Mouse (Mus musculus): ENCODE measurements around the gene Snrnp200. TPM values are rescaled to one million over a fixed set of nuclear protein-coding genes. Genes with fewer than 3 reads are reported as not detected.
A peak's percentile ranks its signal among the peaks of the same experiment; 100 is the strongest.
"Not testable (repeated sequence)": the region's sequence is repeated elsewhere in the genome, so short reads cannot be mapped to it uniquely, and the experiment has no call there.

The Snrnp200 gene
- polyA plus RNA-seq (2015; fragmentation: Nextera tagmentation; extraction: Ambion mirVana), result 23.3 and 28.2 TPM in 2 replicates

- peak; percentile 98 for ATAC-seq (ENCODE audit: low read depth)
- peak within 1 kb of the TSS; percentile 84 for H3K27ac ChIP-seq (ENCODE audit: low read length)
- WGBS (ENCODE audit: insufficient replicate concordance), result 8% methylated on average over 36 of the region's 36 CpGs
- peaks cover 18% of the 10 kb centered on the region for H3K36me3 ChIP-seq (ENCODE audit: control insufficient read depth, insufficient read depth)
- peak within 1 kb of the TSS; percentile 90 for H3K4me3 ChIP-seq (ENCODE audit: low read depth, low read length)
- H3K4me2 ChIP-seq (ENCODE audit: low read depth, low read length), result peak within 1 kb of the TSS; percentile 85
- H3K4me1 ChIP-seq (ENCODE audit: control insufficient read depth, low read depth, low read length), result peaks cover 14% of the 10 kb centered on the region
- peak within 1 kb of the TSS; percentile 90 for H3K9ac ChIP-seq (ENCODE audit: low read depth, low read length)
- H3K9me3 ChIP-seq (replicated peaks; ENCODE audit: control insufficient read depth, low read length), result no peaks in the 10 kb centered on the region
- no peaks in the 10 kb centered on the region for H3K27me3 ChIP-seq (ENCODE audit: control insufficient read depth, insufficient read depth, low read depth, low read length)
Observed at GRCm38 (mm10) chr2:127207547-127208451, at the start of gene Snrnp200, which contains the start of gene 1810024B03Rik. Gene Snrnp200, plus strand, starts transcription at chr2:127208386. Gene 1810024B03Rik, minus strand, starts transcription at chr2:127208280.

- Histone ChIP-seq H3K36me3 (ENCODE audit: control insufficient read depth, insufficient read depth) (no peaks in the 10 kb centered on the region), H3K27ac (ENCODE audit: low read length) (no peak overlapping the region), H3K4me3 (ENCODE audit: low read depth, low read length) (no peak overlapping the region), H3K4me1 (ENCODE audit: control insufficient read depth, low read depth, low read length) (no peaks in the 10 kb centered on the region), H3K9me3 (replicated peaks; ENCODE audit: control insufficient read depth, low read length) (no peaks in the 10 kb centered on the region), H3K27me3 (ENCODE audit: control insufficient read depth, insufficient read depth, low read depth, low read length) (no peaks in the 10 kb centered on the region), H3K4me2 (ENCODE audit: low read depth, low read length) (no peak overlapping the region), H3K9ac (ENCODE audit: low read depth, low read length) (no peak overlapping the region)
- WGBS (ENCODE audit: insufficient replicate concordance), result 39% methylated on average over 4 of the region's 4 CpGs
- no peak for ATAC-seq (ENCODE audit: low read depth)
Observed at GRCm38 (mm10) chr2:127165675-127166074, 42.5 kb upstream of the Snrnp200 start.

GRCm38 (mm10) chr2:127166261-127166660, 41.9 kb upstream of the Snrnp200 start:
- not testable (repeated sequence) for H3K27me3 ChIP-seq (ENCODE audit: control insufficient read depth, insufficient read depth, low read depth, low read length)

GRCm38 (mm10) chr2:127182598-127183381, 25.4 kb upstream of the Snrnp200 start:
- H3K4me2 ChIP-seq (ENCODE audit: low read depth, low read length), result peak overlapping the region; percentile 77
- WGBS (ENCODE audit: insufficient replicate concordance), result 4% methylated on average over 17 of the region's 17 CpGs
- peak overlapping the region; percentile 72 for H3K9ac ChIP-seq (ENCODE audit: low read depth, low read length)
- H3K4me3 ChIP-seq (ENCODE audit: low read depth, low read length), result peak overlapping the region; percentile 66
- no peaks in the 10 kb centered on the region for H3K9me3 ChIP-seq (replicated peaks; ENCODE audit: control insufficient read depth, low read length)
- H3K4me1 ChIP-seq (ENCODE audit: control insufficient read depth, low read depth, low read length), result no peaks in the 10 kb centered on the region
- H3K27ac ChIP-seq (ENCODE audit: low read length), result peak overlapping the region; percentile 63; the same call in 1 of the 2 replicates
- no peaks in the 10 kb centered on the region for H3K36me3 ChIP-seq (ENCODE audit: control insufficient read depth, insufficient read depth)
- ATAC-seq (ENCODE audit: low read depth), result peak; percentile 100
- peaks cover 1% of the 10 kb centered on the region for H3K27me3 ChIP-seq (ENCODE audit: control insufficient read depth, insufficient read depth, low read depth, low read length)

More at GRCm38 (mm10) chr2:127166261-127166660, 41.9 kb upstream of the Snrnp200 start:
- not testable (repeated sequence) for H3K36me3 ChIP-seq (ENCODE audit: control insufficient read depth, insufficient read depth); ATAC-seq (ENCODE audit: low read depth); H3K4me3 ChIP-seq (ENCODE audit: low read depth, low read length); H3K4me1 ChIP-seq (ENCODE audit: control insufficient read depth, low read depth, low read length); H3K4me2 ChIP-seq (ENCODE audit: low read depth, low read length); H3K9me3 ChIP-seq (replicated peaks; ENCODE audit: control insufficient read depth, low read length); H3K27ac ChIP-seq (ENCODE audit: low read length); H3K9ac ChIP-seq (ENCODE audit: low read depth, low read length)
- WGBS (ENCODE audit: insufficient replicate concordance), result 0% methylated on average over 1 of the region's 1 CpGs

- Histone ChIP-seq H3K9me3 (replicated peaks; ENCODE audit: control insufficient read depth, low read length) (no peaks in the 10 kb centered on the region), H3K4me3 (ENCODE audit: low read depth, low read length) (no peak overlapping the region), H3K27me3 (ENCODE audit: control insufficient read depth, insufficient read depth, low read depth, low read length) (peaks cover 3% of the 10 kb centered on the region), H3K4me2 (ENCODE audit: low read depth, low read length) (no peak overlapping the region), H3K4me1 (ENCODE audit: control insufficient read depth, low read depth, low read length) (no peaks in the 10 kb centered on the region), H3K36me3 (ENCODE audit: control insufficient read depth, insufficient read depth) (no peaks in the 10 kb centered on the region), H3K9ac (ENCODE audit: low read depth, low read length) (no peak overlapping the region), H3K27ac (ENCODE audit: low read length) (no peak overlapping the region)
- ATAC-seq (ENCODE audit: low read depth), result no peak
Observed at GRCm38 (mm10) chr2:127189574-127189973, 18.6 kb upstream of the Snrnp200 start.

- Histone ChIP-seq H3K36me3 (ENCODE audit: control insufficient read depth, insufficient read depth) (no peaks in the 10 kb centered on the region; the same call in 1 of the 2 replicates), H3K4me3 (ENCODE audit: low read depth, low read length) (no peak overlapping the region), H3K9me3 (replicated peaks; ENCODE audit: control insufficient read depth, low read length) (no peaks in the 10 kb centered on the region), H3K27me3 (ENCODE audit: control insufficient read depth, insufficient read depth, low read depth, low read length) (no peaks in the 10 kb centered on the region), H3K4me1 (ENCODE audit: control insufficient read depth, low read depth, low read length) (peaks cover 14% of the 10 kb centered on the region), H3K27ac (ENCODE audit: low read length) (no peak overlapping the region), H3K4me2 (ENCODE audit: low read depth, low read length) (no peak overlapping the region), H3K9ac (ENCODE audit: low read depth, low read length) (no peak overlapping the region)
- ATAC-seq (ENCODE audit: low read depth), result no peak
- WGBS (ENCODE audit: insufficient replicate concordance), result 20% methylated on average over 3 of the region's 3 CpGs
Observed at GRCm38 (mm10) chr2:127204932-127205331, 3.3 kb upstream of the Snrnp200 start.

- not testable (repeated sequence) for H3K4me2 ChIP-seq (ENCODE audit: low read depth, low read length); H3K9me3 ChIP-seq (replicated peaks; ENCODE audit: control insufficient read depth, low read length); H3K4me3 ChIP-seq (ENCODE audit: low read depth, low read length); H3K36me3 ChIP-seq (ENCODE audit: control insufficient read depth, insufficient read depth); H3K9ac ChIP-seq (ENCODE audit: low read depth, low read length); H3K27me3 ChIP-seq (ENCODE audit: control insufficient read depth, insufficient read depth, low read depth, low read length); ATAC-seq (ENCODE audit: low read depth); H3K27ac ChIP-seq (ENCODE audit: low read length)
- 82% methylated on average over 4 of the region's 4 CpGs for WGBS (ENCODE audit: insufficient replicate concordance)
- peaks cover 14% of the 10 kb centered on the region for H3K4me1 ChIP-seq (ENCODE audit: control insufficient read depth, low read depth, low read length)
Observed at GRCm38 (mm10) chr2:127205936-127206335, 2.2 kb upstream of the Snrnp200 start.

GRCm38 (mm10) chr2:127206916-127207315, 1.3 kb upstream of the Snrnp200 start:
- no peak overlapping the region for H3K27ac ChIP-seq (ENCODE audit: low read length)
- no peaks in the 10 kb centered on the region for H3K27me3 ChIP-seq (ENCODE audit: control insufficient read depth, insufficient read depth, low read depth, low read length)
- H3K4me1 ChIP-seq (ENCODE audit: control insufficient read depth, low read depth, low read length), result peaks cover 14% of the 10 kb centered on the region
- peaks cover 15% of the 10 kb centered on the region for H3K36me3 ChIP-seq (ENCODE audit: control insufficient read depth, insufficient read depth)
- H3K4me2 ChIP-seq (ENCODE audit: low read depth, low read length), result peak overlapping the region; percentile 85
- 77% methylated on average over 2 of the region's 2 CpGs for WGBS (ENCODE audit: insufficient replicate concordance)
- H3K9ac ChIP-seq (ENCODE audit: low read depth, low read length), result no peak overlapping the region
- H3K9me3 ChIP-seq (replicated peaks; ENCODE audit: control insufficient read depth, low read length), result no peaks in the 10 kb centered on the region
- H3K4me3 ChIP-seq (ENCODE audit: low read depth, low read length), result no peak overlapping the region
- no peak for ATAC-seq (ENCODE audit: low read depth)

Measured in liver, embryonic 16.5 days (tissue).